Mouse (Mus musculus) ES-Bruce4 (cell line): ENCODE data around the gene Fxyd1.

ENCODE experiments used
- CTCF ChIP-seq: IDR thresholded peaks from one replicate; pipeline ENCODE4 v1.8.1; 2011; ENCODE audit warnings: low read depth, low read length
- POLR2A ChIP-seq: IDR thresholded peaks from one replicate; pipeline ENCODE4 v1.8.1; 2011; ENCODE audit warnings: low read length; ENCODE audit not compliant: insufficient read depth

GRCm38 (mm10) chr7:31067836-31068235, 10.8 kb upstream of the Fxyd1 start:
- TF ChIP-seq CTCF (no peak), POLR2A (no peak)
